Mouse (Mus musculus) brain, adult 2 months (tissue): Measurements from ENCODE around the gene Slc9a9.

Source experiments
- DNase-seq: peaks from one replicate; pipeline ENCODE4 v3.0.0; 2011; ENCODE audit warnings: low read depth, low spot score

The Slc9a9 gene

DNA sequence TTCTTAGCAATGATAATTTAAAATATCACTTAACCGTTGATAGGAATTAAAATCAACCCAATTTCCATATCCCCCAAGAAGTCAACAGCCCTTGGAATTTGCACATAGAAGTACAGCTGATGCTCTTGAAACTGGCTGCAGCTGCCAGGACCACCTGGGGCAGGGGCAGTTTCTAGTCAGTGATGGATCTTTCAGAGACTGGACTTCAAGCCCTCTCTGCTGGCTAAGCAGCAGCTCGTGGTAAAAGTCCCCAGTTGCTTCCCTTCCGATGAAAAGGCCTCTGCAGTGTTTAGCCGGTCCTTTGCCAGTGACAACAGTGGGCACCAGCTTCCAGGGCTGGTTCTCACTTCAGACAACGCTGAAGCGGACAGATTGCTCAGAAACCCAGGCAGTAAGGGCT, 62.4 kb downstream of the Slc9a9 start:
- DNase-seq = no peak

GRCm38 (mm10) chr9:94732599-94733287, 63.0 kb downstream of the Slc9a9 start:
- no peak for DNase-seq

- DNase-seq = no peak
Observed at GRCm38 (mm10) chr9:94734320-94734719, 64.6 kb downstream of the Slc9a9 start.

DNA sequence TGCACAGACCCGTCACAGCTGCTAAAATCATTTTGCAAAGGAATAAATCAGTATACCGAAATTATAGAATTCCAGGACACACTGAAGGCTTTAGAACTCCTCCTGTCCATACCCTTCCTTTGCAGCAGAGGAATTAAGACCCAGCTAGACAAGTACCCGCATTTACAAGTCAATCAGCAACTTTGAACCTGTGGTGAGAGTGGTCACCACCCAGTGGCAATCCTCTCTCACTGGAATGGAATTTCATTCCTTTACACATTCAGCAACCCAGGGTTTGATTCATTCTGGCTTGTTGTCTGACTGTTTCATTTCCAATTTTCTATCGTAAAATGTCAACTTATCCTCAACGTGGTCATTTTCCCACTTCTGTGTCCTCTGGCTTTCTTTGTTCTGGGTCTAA, 67.5 kb downstream of the Slc9a9 start:
- no peak for DNase-seq

DNA sequence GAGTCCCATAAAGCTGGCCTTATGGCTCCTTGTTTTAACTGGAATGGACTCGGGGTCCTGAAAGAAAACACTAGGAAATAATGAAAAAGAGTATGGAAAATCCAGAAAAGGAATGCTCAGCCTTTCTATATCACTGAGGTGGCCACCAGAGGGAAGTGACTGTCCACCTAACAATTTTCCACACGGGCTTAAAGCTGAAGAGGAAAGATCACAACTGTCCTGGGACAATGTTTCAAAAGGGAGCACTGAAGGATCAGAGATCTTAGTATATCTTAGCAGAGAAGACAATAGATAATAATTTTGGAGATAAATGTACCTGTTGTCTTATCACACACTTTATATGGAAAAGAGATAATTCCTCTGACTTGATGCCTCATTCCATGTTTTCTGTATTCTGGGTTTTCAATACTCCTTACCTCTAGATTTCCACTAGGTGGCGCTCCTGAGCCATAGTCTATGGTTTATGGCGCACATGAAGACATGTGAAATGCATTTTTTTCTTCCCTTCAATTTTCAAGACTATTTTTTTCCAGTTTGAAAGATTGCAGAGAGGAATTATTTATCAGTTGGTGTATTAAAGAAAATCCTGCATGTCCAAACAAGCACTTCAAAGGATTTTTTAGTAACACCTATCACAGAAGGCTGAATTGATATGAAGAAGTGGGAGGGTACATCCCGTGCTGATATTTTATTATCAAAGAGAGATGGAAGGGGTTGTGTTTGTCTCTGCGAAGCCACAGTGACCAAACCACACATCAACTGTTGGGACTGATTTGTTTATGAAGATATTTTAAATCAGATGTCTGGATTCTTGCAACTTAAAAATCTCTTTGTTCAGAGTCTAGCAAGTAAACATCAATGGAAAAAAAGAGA, 69.1 kb downstream of the Slc9a9 start:
- DNase-seq = peak; percentile 91

GRCm38 (mm10) chr9:94740841-94741240, 71.1 kb downstream of the Slc9a9 start:
- no peak for DNase-seq

- peak; percentile 13 for DNase-seq
Observed at GRCm38 (mm10) chr9:94743291-94743690, 73.6 kb downstream of the Slc9a9 start.

DNA sequence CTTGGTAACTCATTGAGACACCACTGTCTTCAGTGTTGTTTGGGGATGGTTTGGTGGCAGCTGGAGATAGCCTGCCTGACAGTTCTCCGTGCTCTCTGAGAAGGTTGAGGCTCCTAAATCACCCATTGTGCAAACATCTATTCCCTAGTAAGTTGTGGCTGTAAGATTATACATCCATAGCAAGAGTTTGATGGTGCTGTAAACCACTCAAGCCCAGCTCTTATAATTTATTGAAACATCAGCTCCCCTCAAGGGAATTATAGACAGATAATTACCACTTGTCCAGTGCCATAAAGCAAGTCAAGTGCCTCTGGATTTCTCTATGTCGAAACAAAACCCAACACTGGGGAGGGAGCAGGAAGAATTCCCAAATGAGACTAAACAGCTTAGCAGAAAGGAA, 78.8 kb downstream of the Slc9a9 start:
- DNase-seq = no peak

DNA sequence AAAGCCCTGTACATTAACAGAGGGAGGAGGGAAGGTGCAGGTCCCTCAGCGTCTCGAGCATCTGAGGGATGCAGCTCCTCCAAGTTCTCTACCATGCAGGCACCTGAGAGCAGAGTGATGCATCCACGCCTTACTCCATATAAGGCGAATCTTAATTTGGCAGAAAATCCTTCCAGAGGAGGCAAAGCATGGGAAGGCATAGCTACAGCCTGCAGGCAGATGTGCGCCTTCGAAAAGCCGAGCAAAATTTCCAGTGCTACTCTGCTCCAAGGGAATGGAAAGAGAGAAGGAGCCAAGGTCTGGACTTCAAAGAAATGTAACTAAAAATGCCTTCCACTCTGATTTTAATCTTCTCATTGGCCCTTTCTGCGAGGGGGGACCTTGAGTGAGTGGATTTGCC, 80.5 kb downstream of the Slc9a9 start:
- peak; percentile 56 for DNase-seq

GRCm38 (mm10) chr9:94750935-94751637, 81.4 kb downstream of the Slc9a9 start:
- no peak for DNase-seq

- DNase-seq = no peak
Observed at GRCm38 (mm10) chr9:94751638-94752021, 81.9 kb downstream of the Slc9a9 start.

- no peak for DNase-seq
Observed at GRCm38 (mm10) chr9:94752121-94752520, 82.4 kb downstream of the Slc9a9 start.

DNA sequence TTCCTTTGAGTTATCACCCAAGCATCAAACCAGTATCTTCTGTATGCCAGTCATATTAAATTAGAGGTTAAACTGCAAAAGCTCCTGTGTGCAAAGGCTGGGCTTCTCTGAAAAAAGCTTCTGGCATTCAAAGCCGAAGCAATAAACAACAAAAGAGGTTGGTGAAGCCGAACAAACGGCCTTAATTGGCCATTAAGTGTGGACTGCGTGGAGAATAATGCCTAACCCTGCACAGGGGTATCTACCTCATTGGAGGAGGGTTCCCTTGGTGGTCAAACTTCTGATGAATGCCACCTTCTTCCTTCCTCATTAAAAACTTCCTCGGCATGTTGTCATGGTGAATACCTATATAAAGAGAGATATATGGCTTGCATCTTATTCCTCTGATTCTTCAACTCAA, 90.2 kb downstream of the Slc9a9 start:
- DNase-seq = no peak

DNA sequence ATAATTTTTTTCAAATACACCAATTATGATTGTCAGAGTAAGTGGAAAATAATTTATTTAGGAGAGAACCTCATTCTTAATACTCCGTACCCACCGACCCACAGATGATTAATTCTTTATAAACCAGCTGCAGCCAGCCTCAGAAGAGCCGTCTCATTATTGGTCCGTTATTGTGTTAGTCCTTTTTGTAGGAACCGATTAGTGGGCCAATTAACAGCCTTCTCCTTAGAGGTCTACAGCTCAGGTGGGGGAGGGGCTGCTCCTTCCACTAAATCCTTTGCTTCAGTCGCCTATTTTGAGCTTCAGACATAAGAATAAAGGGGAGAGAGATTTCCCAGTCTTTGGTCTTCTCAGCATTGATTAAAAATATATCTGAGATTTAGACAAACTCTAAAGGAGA, 98.4 kb downstream of the Slc9a9 start:
- no peak for DNase-seq

DNA sequence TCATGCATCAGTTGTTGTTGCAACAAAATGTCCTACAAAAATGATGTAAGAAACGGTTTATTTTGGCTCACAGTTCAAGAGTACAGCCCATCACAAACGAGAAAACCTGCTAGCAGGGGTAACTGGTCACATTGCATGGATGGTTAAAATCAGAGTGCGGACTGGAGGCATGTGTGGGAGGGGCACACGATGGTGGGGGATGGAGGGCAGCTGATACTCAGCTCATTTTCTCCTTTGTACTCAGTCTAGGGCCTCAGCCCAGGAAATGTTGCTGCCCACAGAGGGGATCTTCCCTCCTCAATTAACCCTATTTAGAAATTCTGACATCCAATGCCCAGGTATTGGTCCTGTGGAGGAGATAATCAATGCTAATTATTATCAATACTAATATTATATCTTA, 98.8 kb downstream of the Slc9a9 start:
- DNase-seq = no peak

GRCm38 (mm10) chr9:94773357-94773756, 103.6 kb downstream of the Slc9a9 start:
- DNase-seq = peak; percentile 91

DNA sequence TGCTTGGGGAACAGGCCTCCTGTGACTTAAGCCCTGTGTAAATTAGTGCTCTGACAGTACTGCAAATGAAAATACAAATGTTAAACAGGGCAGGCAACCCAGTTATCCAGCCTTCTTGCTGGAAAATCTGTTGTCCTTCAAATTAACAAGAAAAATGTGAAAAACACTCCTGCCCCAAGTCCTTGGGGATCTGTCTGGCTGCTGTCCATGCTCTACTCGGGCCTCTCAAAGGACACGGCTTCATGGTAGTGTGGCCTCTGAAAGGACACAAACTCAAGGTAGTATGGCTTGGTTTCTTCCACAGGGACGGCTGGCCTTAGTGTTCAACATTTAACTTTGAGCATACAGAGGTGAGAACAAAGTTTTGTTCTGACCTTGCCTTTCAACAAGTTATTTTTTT, 118.6 kb downstream of the Slc9a9 start:
- DNase-seq = no peak

GRCm38 (mm10) chr9:94790966-94791365, 121.3 kb downstream of the Slc9a9 start:
- DNase-seq = peak; percentile 65

DNA sequence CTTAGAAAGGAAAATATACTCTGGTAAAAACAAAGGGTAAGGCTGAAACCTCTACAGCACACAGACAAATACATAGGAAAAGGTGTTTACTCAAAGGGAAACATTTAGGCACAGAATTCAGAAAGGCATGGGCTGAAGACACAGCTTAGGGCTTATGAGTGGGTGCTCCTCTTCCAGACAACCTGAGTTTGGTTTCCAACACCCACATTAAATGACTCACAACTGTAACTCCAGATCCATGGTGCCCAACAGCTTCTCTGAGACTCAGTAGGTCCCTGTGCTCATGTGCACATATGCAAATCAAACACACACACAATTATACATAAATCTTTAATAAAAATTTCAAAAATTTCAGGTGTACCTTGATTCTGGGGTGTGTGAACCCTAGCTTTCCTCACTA, 133.4 kb downstream of the Slc9a9 start:
- peak; percentile 72 for DNase-seq

GRCm38 (mm10) chr9:94805506-94805905, 135.8 kb downstream of the Slc9a9 start:
- DNase-seq = no peak

GRCm38 (mm10) chr9:94815518-94815917, 145.8 kb downstream of the Slc9a9 start:
- no peak for DNase-seq

DNA sequence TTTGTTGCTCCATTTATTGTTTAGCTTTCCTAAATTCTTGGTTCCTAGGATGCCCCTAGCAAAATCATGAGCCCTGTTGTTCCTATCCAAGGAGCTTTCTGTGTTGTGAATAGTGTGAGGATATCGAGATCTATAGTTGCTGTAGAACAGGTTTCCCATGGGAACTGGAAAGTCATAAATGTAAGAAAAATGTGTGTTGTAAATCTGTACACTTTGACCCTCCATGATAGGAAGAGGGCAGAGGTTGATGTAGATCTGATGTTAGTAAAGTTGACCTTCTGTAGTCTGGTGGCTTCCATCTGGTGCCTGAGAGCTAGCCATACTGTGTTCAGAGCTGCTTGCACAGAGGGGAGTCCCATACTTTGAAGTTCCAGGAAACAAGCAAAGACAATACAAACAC, 151.6 kb downstream of the Slc9a9 start:
- no peak for DNase-seq
